12 mouse cellular contexts compared by ENCODE assay signal in the genomic region with DNA sequence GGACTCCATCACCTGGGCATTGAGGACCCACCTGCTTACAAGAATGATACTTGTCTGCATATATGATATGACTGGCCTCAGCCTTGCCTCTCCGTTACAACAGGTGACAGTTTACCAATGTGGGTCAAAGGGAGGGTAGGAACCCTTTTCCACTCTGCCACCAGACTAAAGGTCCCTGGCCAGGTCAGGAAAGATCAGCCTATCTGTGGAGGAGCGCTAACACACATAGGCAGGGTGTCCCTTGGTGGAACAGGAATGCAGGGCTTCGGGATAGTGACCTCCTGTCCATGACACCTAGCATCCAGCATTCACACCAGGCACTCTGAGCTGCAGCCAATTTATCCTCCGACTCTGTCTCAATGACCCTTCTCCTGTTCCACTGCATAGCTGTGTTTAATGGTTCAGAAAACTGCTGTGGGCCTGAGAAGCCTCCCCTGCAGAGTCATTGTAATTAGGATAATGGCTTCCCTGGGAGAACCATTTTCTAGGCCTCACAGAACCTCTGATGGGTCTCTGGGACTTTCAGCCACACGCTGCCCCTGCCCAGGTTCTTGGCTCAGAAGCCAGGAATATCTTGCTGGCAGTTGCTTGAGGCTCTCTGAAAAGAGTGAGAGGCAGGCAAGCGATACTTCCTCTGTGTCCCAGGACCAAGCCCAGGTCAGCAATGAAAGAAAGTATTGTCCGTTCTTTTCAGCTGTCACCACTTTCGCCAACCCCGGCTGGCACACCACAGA. TPM values are rescaled to one million over a fixed set of nuclear protein-coding genes. Genes with fewer than 3 reads are reported as not detected.
DNase-seq lines count a peak whose midpoint lies in the region; ATAC-seq and TF ChIP-seq lines count a peak whose summit lies in the region.
"Had no signal": no experiment of that assay in that cellular context is flagged by ENCODE, and none has a peak within 500 bp of the region (broad histone marks: within the 10 kb centered on the region; RNA-seq: fewer than 3 reads in every experiment).

No protein-coding gene starts in this region.

- H3K4me3 ChIP-seq in midbrain, embryonic 14.5 days (replicated peaks; ENCODE audit: low read depth, low read length), result no peak overlapping the region
- H3K4me3 ChIP-seq in midbrain, embryonic 15.5 days, result no peak overlapping the region
- H3K4me3 ChIP-seq in hindbrain, postnatal 0 days (ENCODE audit: low read length), result no peak overlapping the region
- no peak overlapping the region for H3K4me3 ChIP-seq in limb, embryonic 10.5 days
- H3K4me3 ChIP-seq: heart, embryonic 15.5 days; liver, embryonic 13.5 days; midbrain, embryonic 10.5 days had no signal

- H3K27me3 ChIP-seq in midbrain, embryonic 14.5 days (ENCODE audit: control insufficient read depth, insufficient read depth, low read length), result no peaks in the 10 kb centered on the region
- peaks cover 9% of the 10 kb centered on the region for H3K27me3 ChIP-seq in midbrain, embryonic 15.5 days (replicated peaks)
- H3K27me3 ChIP-seq in hindbrain, postnatal 0 days (ENCODE audit: insufficient read depth, low read length), result no peaks in the 10 kb centered on the region
- peaks cover 51% of the 10 kb centered on the region for H3K27me3 ChIP-seq in limb, embryonic 10.5 days (ENCODE audit: low read depth, poor library complexity, severe bottlenecking)

- H3K9ac ChIP-seq in midbrain, embryonic 14.5 days (replicated peaks; ENCODE audit: low read length), result no peak overlapping the region
- no peak overlapping the region for H3K9ac ChIP-seq in midbrain, embryonic 15.5 days
- no peak overlapping the region for H3K9ac ChIP-seq in hindbrain, postnatal 0 days (replicated peaks; ENCODE audit: low read length)
- H3K9ac ChIP-seq: heart, embryonic 15.5 days; liver, embryonic 13.5 days had no signal

- no peaks in the 10 kb centered on the region for H3K36me3 ChIP-seq in midbrain, embryonic 14.5 days (ENCODE audit: control insufficient read depth, insufficient read depth, low read length)
- H3K36me3 ChIP-seq in midbrain, embryonic 15.5 days (replicated peaks), result no peaks in the 10 kb centered on the region
- H3K36me3 ChIP-seq in hindbrain, postnatal 0 days (ENCODE audit: insufficient read depth, low read length), result no peaks in the 10 kb centered on the region
- no peaks in the 10 kb centered on the region for H3K36me3 ChIP-seq in limb, embryonic 10.5 days
- H3K36me3 ChIP-seq: heart, embryonic 15.5 days; liver, embryonic 13.5 days; midbrain, embryonic 10.5 days had no signal

- ATAC-seq in midbrain, embryonic 14.5 days (ENCODE audit: low FRiP score, low TSS enrichment), result no peak
- no peak for ATAC-seq in midbrain, embryonic 15.5 days (replicated peaks)
- peak; percentile 69 for ATAC-seq in hindbrain, postnatal 0 days
- no peak for ATAC-seq in inflammation-experienced regulatory T-cells, adult 6 months

- no peaks in the 10 kb centered on the region for H3K9me3 ChIP-seq in midbrain, embryonic 14.5 days (ENCODE audit: control insufficient read depth, low read length)
- H3K9me3 ChIP-seq in midbrain, embryonic 15.5 days, result no peaks in the 10 kb centered on the region
- H3K9me3 ChIP-seq in hindbrain, postnatal 0 days (ENCODE audit: low read length), result no peaks in the 10 kb centered on the region
- H3K9me3 ChIP-seq in limb, embryonic 10.5 days (replicated peaks), result no peaks in the 10 kb centered on the region
- H3K9me3 ChIP-seq: heart, embryonic 15.5 days; liver, embryonic 13.5 days; midbrain, embryonic 10.5 days had no signal

- no peak overlapping the region for H3K4me2 ChIP-seq in midbrain, embryonic 14.5 days (ENCODE audit: low read length)
- H3K4me2 ChIP-seq in midbrain, embryonic 15.5 days, result no peak overlapping the region
- H3K4me2 ChIP-seq in hindbrain, postnatal 0 days (ENCODE audit: low read depth, low read length), result no peak overlapping the region
- H3K4me2 ChIP-seq: heart, embryonic 15.5 days; liver, embryonic 13.5 days had no signal

- H3K27ac ChIP-seq in midbrain, embryonic 14.5 days (replicated peaks; ENCODE audit: low read depth, low read length), result no peak overlapping the region
- no peak overlapping the region for H3K27ac ChIP-seq in midbrain, embryonic 15.5 days
- H3K27ac ChIP-seq in hindbrain, postnatal 0 days, result no peak overlapping the region; the same call in 1 of the 2 replicates
- no peak overlapping the region for H3K27ac ChIP-seq in limb, embryonic 10.5 days
- H3K27ac ChIP-seq: heart, embryonic 15.5 days; liver, embryonic 13.5 days; midbrain, embryonic 10.5 days had no signal

- H3K4me1 ChIP-seq in midbrain, embryonic 14.5 days (ENCODE audit: control insufficient read depth, insufficient read depth, low read length), result peaks cover 12% of the 10 kb centered on the region; the same call in 1 of the 2 replicates
- peaks cover 20% of the 10 kb centered on the region for H3K4me1 ChIP-seq in midbrain, embryonic 15.5 days
- H3K4me1 ChIP-seq in hindbrain, postnatal 0 days (ENCODE audit: insufficient read depth, low read length), result peaks cover 21% of the 10 kb centered on the region
- H3K4me1 ChIP-seq in limb, embryonic 10.5 days, result peaks cover 15% of the 10 kb centered on the region
- H3K4me1 ChIP-seq: liver, embryonic 13.5 days had no signal

- DNase-seq in cerebellum, postnatal 10 days, result peak; percentile 28 to 51
- no peak for DNase-seq in cerebellum, adult 8-10 months
- peak; percentile 16 for DNase-seq in midbrain, embryonic 14.5 days
- DNase-seq in hindbrain, postnatal 0 days (ENCODE audit: low spot score), result peak; percentile 62
- DNase-seq in mesoderm, embryonic 11.5 days (ENCODE audit: low read depth, low spot score), result peak; percentile 25
- no peak for DNase-seq in limb, embryonic 10.5 days (ENCODE audit: low spot score)
- DNase-seq: liver, embryonic 13.5 days had no signal

- TF ChIP-seq CTCF in hindbrain, postnatal 0 days (IDR thresholded peaks at IDR 0.05; ENCODE audit: low read depth), result no peak

- WGBS in midbrain, embryonic 14.5 days, result 28% methylated on average over 9 of the region's 9 CpGs
- 22% methylated on average over 9 of the region's 9 CpGs for WGBS in midbrain, embryonic 15.5 days
- WGBS in hindbrain, postnatal 0 days, result 29% methylated on average over 9 of the region's 9 CpGs
- WGBS in limb, embryonic 10.5 days, result 64% methylated on average over 9 of the region's 9 CpGs

RNA-seq across cellular contexts. Expression of a gene that starts 43.1 kb away (rescaled TPM):
- polyA plus RNA-seq in midbrain, embryonic 14.5 days (2014; fragmentation: Nextera tagmentation; extraction: Ambion mirVana), result 3.2 and 3.6 TPM in 2 replicates
- 3.1 and 3.4 TPM in 2 replicates for polyA plus RNA-seq in midbrain, embryonic 15.5 days (2015; fragmentation: Nextera tagmentation; extraction: Ambion mirVana)
- 11.3 and 12.4 TPM in 2 replicates for total RNA-seq in hindbrain, postnatal 0 days (2014; rRNA removed)
- polyA plus RNA-seq in hindbrain, postnatal 0 days (2015; fragmentation: Nextera tagmentation; extraction: Ambion mirVana), result 7.3 and 7.9 TPM in 2 replicates
- polyA plus RNA-seq in inflammation-experienced regulatory T-cells, adult 6 months (2017; shearing (Covaris generic)), result 1 to 10 TPM in 2 of 3 experiments, under 1 TPM in 1; 0.65 to 5.3 (median 3.9) TPM
- polyA plus RNA-seq in limb, embryonic 10.5 days (2016; fragmentation: Nextera tagmentation; extraction: Ambion mirVana), result 0.16 TPM in 1 of 2 replicates, not detected in the other
- total RNA-seq: MEL had no signal

Comparison
In these comparisons a context has a peak if more than half of its experiments do, and no peak if none do; other contexts are left out.
1. DNase-seq: peak in cerebellum, postnatal 10 days (2 of 2), midbrain, embryonic 14.5 days (single experiment), hindbrain, postnatal 0 days (single experiment) and mesoderm, embryonic 11.5 days (single experiment); none in cerebellum, adult 8-10 months (single experiment) and limb, embryonic 10.5 days (single experiment).